Mouse (Mus musculus) embryonic fibroblast, embryonic 13.5 days (primary cell): Measurements from ENCODE around the gene Plxna2. TPM values are rescaled to one million over a fixed set of nuclear protein-coding genes. Genes with fewer than 3 reads are reported as not detected.
A peak's percentile ranks its signal among the peaks of the same experiment; 100 is the strongest.

ENCODE experiments used
- H3K27ac ChIP-seq: 2 replicates; pipeline ENCODE4 v1.5.1; 2012; ENCODE audit warnings: low read length, control low read depth, inconsistent platforms; ENCODE audit not compliant: insufficient read depth
- H3K4me1 ChIP-seq: 2 replicates; pipeline ENCODE4 v1.6.1; 2011; ENCODE audit warnings: low read length; ENCODE audit not compliant: control insufficient read depth, insufficient read depth
- H3K4me3 ChIP-seq: 2 replicates; pipeline ENCODE4 v1.5.1; 2011; ENCODE audit warnings: mild to moderate bottlenecking, control low read depth, low read length; ENCODE audit not compliant: insufficient read depth
- CTCF ChIP-seq: IDR thresholded peaks from 2 replicates; pipeline ENCODE4 v1.5.1; 2011; ENCODE audit warnings: mild to moderate bottlenecking, control low read depth, low read length, moderate library complexity, borderline replicate concordance; ENCODE audit not compliant: insufficient read depth
- POLR2A ChIP-seq: IDR thresholded peaks from 2 replicates; pipeline ENCODE4 v1.6.1; 2011; ENCODE audit warnings: low read depth, mild to moderate bottlenecking, control low read depth, low read length, moderate library complexity
- polyA plus RNA-seq: library from polyadenylated mRNA; stranded (reverse); fragments of >200 nt; gene quantifications from 2 replicates; pipeline ENCODE4 v1.2.4, GENCODE M21; 2011; ENCODE audit warnings: low read depth; ENCODE audit not compliant: missing spikeins, insufficient read length

Gene Plxna2
- polyA plus RNA-seq, 1 experiment = 12.9 TPM

DNA sequence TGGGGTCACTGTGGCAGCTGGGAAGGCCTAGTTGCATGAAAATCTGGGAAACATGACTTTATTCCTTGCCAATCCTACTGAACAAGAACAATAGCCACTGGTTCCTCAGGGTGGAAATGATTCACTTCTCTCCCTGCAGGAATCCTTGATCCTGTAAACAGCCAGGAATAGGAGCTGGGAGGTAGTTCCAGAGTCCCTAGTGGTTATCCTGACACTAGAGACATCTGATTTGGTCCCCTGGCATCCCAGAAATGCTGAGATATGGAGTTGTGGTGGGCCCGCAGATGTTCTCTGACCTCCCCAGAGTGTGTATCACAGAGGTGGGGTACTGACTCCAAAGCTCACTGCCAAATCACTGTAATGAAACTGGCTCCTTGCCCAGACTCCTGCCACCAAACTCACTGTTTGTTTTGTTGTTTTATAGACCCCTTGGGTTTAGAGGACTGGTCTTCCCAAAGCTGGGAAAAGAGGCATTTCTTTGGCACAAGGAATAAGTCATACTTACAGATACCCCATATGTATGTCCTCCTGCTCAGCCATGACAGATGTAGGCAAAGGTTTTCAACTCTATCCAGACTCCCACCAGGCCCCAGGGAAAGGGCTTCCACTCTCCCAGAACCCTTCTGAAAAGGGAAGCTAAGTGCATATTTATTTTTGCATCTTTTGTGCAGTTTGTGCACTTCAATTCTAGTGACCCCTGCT lies 40.6 kb downstream of the Plxna2 start:
- peaks cover 22% of the 10 kb centered on the region for H3K4me1 ChIP-seq
- TF ChIP-seq POLR2A (no peak), CTCF (no peak)
- H3K4me3 ChIP-seq = no peak overlapping the region
- peak overlapping the region; percentile 93 for H3K27ac ChIP-seq

GRCm38 (mm10) chr1:194660426-194661119 lies 42.6 kb downstream of the Plxna2 start:
- H3K4me3 ChIP-seq = no peak overlapping the region
- peak overlapping the region; percentile 93 for H3K27ac ChIP-seq
- TF ChIP-seq POLR2A (no peak), CTCF (no peak)
- peaks cover 22% of the 10 kb centered on the region for H3K4me1 ChIP-seq

- Histone ChIP-seq H3K4me1 (peaks cover 17% of the 10 kb centered on the region), H3K4me3 (no peak overlapping the region), H3K27ac (no peak overlapping the region)
- TF ChIP-seq POLR2A = no peak
- no peak for TF ChIP-seq CTCF
These were observed 45.0 kb downstream of the Plxna2 start for GRCm38 (mm10) chr1:194663021-194663420.

DNA sequence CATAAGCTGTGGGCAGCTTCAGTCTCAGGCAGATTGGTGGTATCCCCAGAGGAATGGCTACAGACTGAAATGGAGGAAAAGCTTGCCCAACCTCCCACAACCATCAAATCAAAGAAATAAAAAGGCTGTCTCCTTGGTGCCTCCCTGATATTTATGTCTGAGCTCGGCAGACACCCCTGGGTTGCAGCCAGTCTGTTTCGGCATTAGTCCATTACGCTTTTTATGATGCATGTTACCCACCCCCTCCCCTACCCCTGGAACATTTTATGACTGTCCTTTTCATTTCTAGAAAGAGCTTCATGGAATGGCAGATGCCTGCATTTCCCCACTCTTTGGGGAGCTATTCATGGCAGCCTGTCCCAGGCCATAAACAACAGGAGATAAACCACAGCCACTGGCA lies 47.7 kb downstream of the Plxna2 start:
- no peak overlapping the region for H3K27ac ChIP-seq
- no peak overlapping the region for H3K4me3 ChIP-seq
- peaks cover 3% of the 10 kb centered on the region for H3K4me1 ChIP-seq
- TF ChIP-seq CTCF (no peak), POLR2A (no peak)

- TF ChIP-seq CTCF (no peak), POLR2A (no peak)
- H3K4me3 ChIP-seq = no peak overlapping the region
- peaks cover 17% of the 10 kb centered on the region for H3K4me1 ChIP-seq
- H3K27ac ChIP-seq = no peak overlapping the region; the same call in 1 of the 2 replicates
These were observed 53.9 kb downstream of the Plxna2 start for GRCm38 (mm10) chr1:194671783-194672524.

GRCm38 (mm10) chr1:194672525-194672894 lies 54.5 kb downstream of the Plxna2 start:
- H3K4me1 ChIP-seq = peaks cover 17% of the 10 kb centered on the region
- TF ChIP-seq CTCF (no peak), POLR2A (no peak)
- H3K4me3 ChIP-seq = no peak overlapping the region
- no peak overlapping the region for H3K27ac ChIP-seq

DNA sequence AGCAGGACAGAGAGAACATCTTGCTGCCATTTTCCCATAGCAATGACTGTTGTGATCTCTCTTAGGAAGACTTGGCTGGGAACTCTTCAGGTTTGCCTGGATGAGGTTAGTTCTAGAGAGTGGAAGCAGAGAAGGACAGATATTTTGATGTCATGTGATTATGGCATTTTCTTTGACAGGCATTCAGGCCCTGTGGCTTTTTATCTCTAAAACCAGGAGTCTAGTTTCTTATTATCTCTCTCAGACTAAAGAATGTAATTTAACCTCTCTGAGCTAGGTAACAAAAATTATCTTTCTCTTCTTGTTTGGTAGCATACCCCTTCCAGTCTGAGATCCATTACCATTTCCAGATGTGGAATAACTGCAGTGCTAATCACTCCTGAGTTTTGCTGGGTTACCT lies 55.2 kb downstream of the Plxna2 start:
- Histone ChIP-seq H3K27ac (no peak overlapping the region), H3K4me3 (no peak overlapping the region), H3K4me1 (peaks cover 21% of the 10 kb centered on the region)
- TF ChIP-seq POLR2A (no peak), CTCF (no peak)

GRCm38 (mm10) chr1:194675106-194675890 lies 57.3 kb downstream of the Plxna2 start:
- no peak for TF ChIP-seq CTCF
- TF ChIP-seq POLR2A = no peak
- Histone ChIP-seq H3K4me3 (no peak overlapping the region), H3K4me1 (peaks cover 21% of the 10 kb centered on the region), H3K27ac (no peak overlapping the region)

DNA sequence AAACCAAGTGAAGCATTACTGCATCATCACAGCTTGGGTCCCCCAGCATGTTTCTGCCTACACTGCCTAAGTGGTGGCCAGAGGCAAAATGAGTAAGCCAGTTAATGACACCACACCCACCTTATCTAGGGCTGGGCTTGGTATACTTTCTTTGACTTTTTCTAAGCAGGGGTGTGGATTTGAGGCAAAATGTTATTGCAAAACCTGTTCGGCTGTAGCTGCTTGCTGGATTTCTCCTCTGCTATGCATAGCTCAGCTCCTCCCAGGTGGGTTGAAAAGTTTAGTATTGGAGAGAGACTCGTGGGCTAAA lies 57.8 kb downstream of the Plxna2 start:
- Histone ChIP-seq H3K4me1 (peaks cover 21% of the 10 kb centered on the region), H3K4me3 (no peak overlapping the region), H3K27ac (no peak overlapping the region)
- TF ChIP-seq CTCF (no peak), POLR2A (no peak)
